Mouse (Mus musculus): ENCODE data around the gene Gltpd2.
A peak's percentile ranks its signal among the peaks of the same experiment; 100 is the strongest.
"Not testable (repeated sequence)": the region's sequence is repeated elsewhere in the genome, so short reads cannot be mapped to it uniquely, and the experiment has no call there.

Gene Gltpd2

GRCm38 (mm10) chr11:70518923-70519322 lies at the start of gene Gltpd2:
TSS of gene Gltpd2 (plus strand) at chr11:70519196.
- no peak for DNase-seq

GRCm38 (mm10) chr11:70469764-70470163 lies 49.2 kb upstream of the Gltpd2 start:
- DNase-seq = no peak

- no peak for DNase-seq
These were observed 46.3 kb upstream of the Gltpd2 start for GRCm38 (mm10) chr11:70472716-70473115.

GRCm38 (mm10) chr11:70473291-70473690 lies 45.7 kb upstream of the Gltpd2 start:
- DNase-seq = not testable (repeated sequence)

GRCm38 (mm10) chr11:70474872-70475534 lies 44.0 kb upstream of the Gltpd2 start:
- no peak for DNase-seq

GRCm38 (mm10) chr11:70485498-70485897 lies 33.5 kb upstream of the Gltpd2 start:
- no peak for DNase-seq

GRCm38 (mm10) chr11:70487816-70488215 lies 31.2 kb upstream of the Gltpd2 start:
- DNase-seq = no peak

GRCm38 (mm10) chr11:70489138-70489537 lies 29.9 kb upstream of the Gltpd2 start:
- no peak for DNase-seq

GRCm38 (mm10) chr11:70489684-70490083 lies 29.3 kb upstream of the Gltpd2 start:
- DNase-seq = no peak

- peak; percentile 34 to 48 for DNase-seq
These were observed 19.2 kb upstream of the Gltpd2 start for GRCm38 (mm10) chr11:70499566-70500475.

GRCm38 (mm10) chr11:70500476-70500812 lies 18.6 kb upstream of the Gltpd2 start:
- DNase-seq = no peak

GRCm38 (mm10) chr11:70502018-70502417 lies 17.0 kb upstream of the Gltpd2 start:
- DNase-seq = no peak

- DNase-seq = no peak
These were observed 14.0 kb upstream of the Gltpd2 start, which contains the start of gene Tm4sf5 for GRCm38 (mm10) chr11:70504970-70505369. TSS of gene Tm4sf5 (plus strand) at chr11:70505244.

GRCm38 (mm10) chr11:70506385-70506784 lies 12.6 kb upstream of the Gltpd2 start:
- peak; percentile 80 to 82 for DNase-seq

GRCm38 (mm10) chr11:70506962-70507515 lies 12.0 kb upstream of the Gltpd2 start:
- DNase-seq = no peak

- DNase-seq = peak; percentile 69 to 70
These were observed 9.0 kb upstream of the Gltpd2 start for GRCm38 (mm10) chr11:70509753-70510564.

GRCm38 (mm10) chr11:70511242-70511641 lies 7.8 kb upstream of the Gltpd2 start:
- DNase-seq = no peak

GRCm38 (mm10) chr11:70511825-70512224 lies 7.2 kb upstream of the Gltpd2 start:
- no peak for DNase-seq

- no peak for DNase-seq
These were observed 6.2 kb upstream of the Gltpd2 start for GRCm38 (mm10) chr11:70512709-70513342.

- DNase-seq = no peak
These were observed 5.5 kb upstream of the Gltpd2 start for GRCm38 (mm10) chr11:70513520-70513919.

GRCm38 (mm10) chr11:70514288-70514687 lies 4.7 kb upstream of the Gltpd2 start, which contains the start of gene Vmo1:
TSS of gene Vmo1 (minus strand) at chr11:70514616.
- no peak for DNase-seq

GRCm38 (mm10) chr11:70516352-70516751 lies 2.6 kb upstream of the Gltpd2 start:
- peak; percentile 54 to 71 for DNase-seq
